Mouse (Mus musculus) bone marrow, adult 2 months (tissue): ENCODE data around the gene Fry. TPM values are rescaled to one million over a fixed set of nuclear protein-coding genes. Genes with fewer than 3 reads are reported as not detected.

ENCODE experiments used
- H3K27ac ChIP-seq: fragments of 200-500 bp; 2 replicates; pipeline ENCODE4 v1.5.1; 2012; ENCODE audit warnings: low read depth, mild to moderate bottlenecking, control low read depth, inconsistent platforms, low read length; ENCODE audit not compliant: control insufficient read depth, poor library complexity, insufficient read depth
- H3K4me1 ChIP-seq: fragments of 200-500 bp; 2 replicates; pipeline ENCODE4 v1.6.1; 2011; ENCODE audit warnings: low read length; ENCODE audit not compliant: control insufficient read depth, insufficient read depth
- H3K4me3 ChIP-seq: fragments of 200-500 bp; replicated peaks from 2 replicates; pipeline ENCODE3; 2011; ENCODE audit warnings: mild to moderate bottlenecking, low read depth, low read length, control low read depth; ENCODE audit not compliant: control insufficient read depth
- CTCF ChIP-seq: fragments of 200-500 bp; IDR thresholded peaks from 2 replicates; pipeline ENCODE4 v1.5.1; 2011; ENCODE audit warnings: low read length, control low read depth; ENCODE audit not compliant: control insufficient read depth, insufficient read depth
- POLR2A ChIP-seq: fragments of 200-500 bp; IDR thresholded peaks from 2 replicates; pipeline ENCODE4 v1.6.1; 2011; ENCODE audit warnings: low read depth, mild to moderate bottlenecking, control low read depth, low read length, borderline replicate concordance; ENCODE audit not compliant: control insufficient read depth
- WGBS: fragments of 180-500 bp; shearing (Covaris S2); methylation state at CpG from one replicate; pipeline ENCODE4 v1.1.7; 2018; 5-methylcytosine and 5-hydroxymethylcytosine counted together
- polyA plus RNA-seq: library from polyadenylated mRNA; stranded (reverse); fragments of >200 nt; gene quantifications from 2 replicates; pipeline ENCODE4 v1.2.4, GENCODE M21; 2011; ENCODE audit warnings: low replicate concordance; ENCODE audit not compliant: missing spikeins, insufficient read depth, insufficient read length

The Fry gene
- polyA plus RNA-seq, 1 experiment = 20.0 TPM

- TF ChIP-seq CTCF (no peak), POLR2A (no peak)
- no peaks in the 10 kb centered on the region for H3K4me1 ChIP-seq
- 49% methylated on average over 7 of the region's 7 CpGs for WGBS
- no peak overlapping the region for H3K27ac ChIP-seq
- H3K4me3 ChIP-seq = no peak overlapping the region
These were observed 272.0 kb downstream of the Fry start for GRCm38 (mm10) chr5:150390422-150390821.

GRCm38 (mm10) chr5:150394645-150395044, 276.2 kb downstream of the Fry start:
- no peak overlapping the region for H3K27ac ChIP-seq
- no peak overlapping the region for H3K4me3 ChIP-seq
- no peaks in the 10 kb centered on the region for H3K4me1 ChIP-seq
- TF ChIP-seq POLR2A (no peak), CTCF (0 out of 2 replicates have a peak, but pooled peaks have one; percentile 24)
- 92% methylated on average over 6 of the region's 6 CpGs for WGBS

GRCm38 (mm10) chr5:150402832-150403447, 284.5 kb downstream of the Fry start:
- H3K27ac ChIP-seq = no peak overlapping the region
- TF ChIP-seq CTCF (no peak), POLR2A (no peak)
- WGBS = 78% methylated on average over 13 of the region's 13 CpGs
- no peak overlapping the region for H3K4me3 ChIP-seq
- no peaks in the 10 kb centered on the region for H3K4me1 ChIP-seq

- H3K4me1 ChIP-seq = no peaks in the 10 kb centered on the region
- H3K27ac ChIP-seq = no peak overlapping the region
- H3K4me3 ChIP-seq = no peak overlapping the region
- TF ChIP-seq POLR2A (no peak), CTCF (no peak)
- 82% methylated on average over 8 of the region's 8 CpGs for WGBS
These were observed 286.4 kb downstream of the Fry start for GRCm38 (mm10) chr5:150404867-150405266.

- Histone ChIP-seq H3K4me3 (no peak overlapping the region), H3K4me1 (no peaks in the 10 kb centered on the region), H3K27ac (no peak overlapping the region)
- WGBS = 72% methylated on average over 8 of the region's 8 CpGs
- no peak for TF ChIP-seq POLR2A
- TF ChIP-seq CTCF = no peak
These were observed 290.5 kb downstream of the Fry start for GRCm38 (mm10) chr5:150408979-150409378.

- H3K4me1 ChIP-seq = no peaks in the 10 kb centered on the region
- TF ChIP-seq POLR2A (no peak), CTCF (no peak)
- 23% methylated on average over 15 of the region's 15 CpGs for WGBS
- H3K27ac ChIP-seq = no peak overlapping the region
- H3K4me3 ChIP-seq = no peak overlapping the region
These were observed 291.1 kb downstream of the Fry start for GRCm38 (mm10) chr5:150409451-150410045.

- Histone ChIP-seq H3K4me1 (no peaks in the 10 kb centered on the region), H3K4me3 (no peak overlapping the region), H3K27ac (no peak overlapping the region)
- no peak for TF ChIP-seq CTCF
- WGBS = 76% methylated on average over 12 of the region's 12 CpGs
These were observed 294.5 kb downstream of the Fry start for GRCm38 (mm10) chr5:150412750-150413450.

GRCm38 (mm10) chr5:150414823-150415222, 296.4 kb downstream of the Fry start:
- Histone ChIP-seq H3K4me3 (no peak overlapping the region), H3K4me1 (no peaks in the 10 kb centered on the region), H3K27ac (no peak overlapping the region)
- TF ChIP-seq POLR2A = no peak
- no peak for TF ChIP-seq CTCF
